Mouse (Mus musculus) small intestine, adult 2 months (tissue): Measurements from ENCODE around the gene Kmo.

ENCODE experiments used
- CTCF ChIP-seq: fragments of 200-500 bp; IDR thresholded peaks from 2 replicates; pipeline ENCODE4 v1.5.1; 2012; ENCODE audit warnings: low read depth, mild to moderate bottlenecking, control low read depth, inconsistent platforms, low read length, moderate library complexity, mixed read lengths; ENCODE audit not compliant: insufficient replicate concordance, insufficient read length; ENCODE audit errors: extremely low read depth
- POLR2A ChIP-seq: fragments of 200-500 bp; IDR thresholded peaks from 2 replicates; pipeline ENCODE4 v1.6.1; 2012; ENCODE audit warnings: low read depth, mild to moderate bottlenecking, control low read depth, inconsistent platforms, low read length, moderate library complexity

DNA sequence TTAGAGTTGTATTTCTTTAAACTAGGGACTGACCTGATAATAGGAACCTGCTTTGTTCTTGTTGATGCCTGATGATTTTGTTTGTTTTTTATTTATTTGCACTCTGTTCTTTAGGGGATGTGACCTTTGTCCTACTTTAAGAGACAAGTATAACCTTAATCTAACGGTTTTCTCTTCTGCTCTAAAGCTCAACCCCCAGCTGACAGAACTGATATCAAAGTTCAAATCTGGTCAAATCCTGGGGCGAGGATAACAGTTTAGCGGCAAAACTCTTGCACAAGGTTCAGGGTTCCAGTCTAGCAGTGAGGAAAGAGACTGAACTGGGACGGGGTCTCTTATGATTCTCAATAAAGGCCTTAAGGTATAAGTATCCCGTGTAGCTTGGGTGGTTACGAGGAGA, 9.1 kb downstream of the Kmo start:
- no peak for TF ChIP-seq CTCF
- TF ChIP-seq POLR2A, result no peak
